Mouse (Mus musculus): ENCODE measurements around the gene Fam71f2. TPM values are rescaled to one million over a fixed set of nuclear protein-coding genes. Genes with fewer than 3 reads are reported as not detected.

The Fam71f2 gene
- total RNA-seq (2022): under 1 TPM in 1 of 4 experiments, not detected in 3; 0.23 TPM

DNA sequence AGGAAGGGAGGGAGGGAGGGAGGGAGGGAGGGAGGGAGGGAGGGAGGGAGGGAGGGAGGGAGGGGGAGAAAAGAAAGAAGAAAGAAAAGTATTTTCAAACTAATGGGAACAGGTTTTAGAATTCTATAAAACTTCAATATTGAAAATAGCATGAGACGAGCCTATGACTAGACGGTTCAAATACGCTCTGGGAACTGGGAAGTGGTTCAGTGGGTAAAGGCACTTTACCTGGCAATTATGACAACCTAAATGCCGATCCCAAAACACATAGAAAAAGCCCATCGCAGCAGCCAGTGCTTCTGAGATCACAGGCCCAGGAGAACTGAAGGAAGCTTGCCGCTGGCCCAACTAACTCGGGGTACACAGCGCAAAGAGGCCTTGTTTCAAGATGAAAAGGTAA is at the start of gene Fam71f2:
Gene Fam71f2, plus strand, starts transcription at position 301 of the 400 bp plus-strand sequence.
- DNase-seq: no peak

DNA sequence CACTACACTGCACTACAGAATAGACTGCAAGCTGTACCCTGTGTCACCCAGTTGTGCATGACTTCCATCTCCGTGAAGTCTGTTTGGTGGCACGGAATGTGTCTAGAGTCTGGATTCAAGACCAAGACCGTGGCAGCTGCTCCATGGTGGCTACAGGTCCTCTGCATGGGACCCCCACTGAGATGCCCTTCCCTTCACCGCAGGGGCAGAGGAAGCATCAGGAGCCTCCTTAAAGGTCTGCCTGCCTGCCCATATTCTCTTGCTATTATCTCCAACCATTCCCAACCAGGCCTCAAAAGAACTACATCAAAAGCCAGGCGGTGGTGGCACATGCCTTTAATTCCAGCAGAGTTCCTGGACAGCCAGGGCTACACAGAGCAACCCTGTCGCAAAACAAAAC is 49.0 kb upstream of the Fam71f2 start:
- no peak for DNase-seq

DNA sequence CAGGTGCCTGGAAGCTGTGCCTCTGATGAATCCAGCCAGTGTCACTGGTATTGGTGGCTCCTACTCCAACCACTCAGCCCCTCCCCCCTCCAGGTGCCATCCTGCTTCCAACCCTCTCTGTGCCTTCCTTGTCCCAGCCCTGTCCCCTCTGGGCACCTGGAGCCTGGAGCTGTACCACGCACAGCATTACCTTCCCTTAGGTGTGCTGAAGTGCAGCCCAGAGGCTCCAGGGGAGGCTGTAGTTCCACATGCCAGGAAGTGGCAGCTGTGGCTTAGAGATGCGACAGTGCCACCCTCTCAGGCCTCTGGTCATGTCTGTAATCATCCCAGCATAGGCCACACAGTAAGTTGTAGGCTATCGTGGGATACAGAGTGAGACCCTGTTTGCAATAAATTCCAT is 47.6 kb upstream of the Fam71f2 start:
- no peak for DNase-seq

DNA sequence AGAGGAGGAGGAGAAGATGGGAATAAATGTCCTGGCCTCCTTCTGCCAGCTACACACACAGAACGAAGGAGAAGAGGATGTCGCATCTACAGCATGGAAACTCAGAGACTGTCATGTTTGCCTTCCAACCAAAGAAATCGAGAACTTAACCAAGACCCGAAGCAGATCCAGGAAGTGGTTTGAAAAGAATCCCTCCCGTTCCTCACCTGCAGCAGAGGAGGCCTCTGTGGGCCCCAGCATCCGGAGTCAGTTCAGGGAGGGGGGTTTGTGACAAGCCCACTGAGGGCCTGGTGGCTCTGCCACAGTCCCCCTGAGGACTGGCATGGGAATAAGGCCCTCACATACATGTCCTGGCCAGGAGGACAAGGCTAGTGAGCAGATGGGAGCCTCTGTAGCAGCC is 47.1 kb upstream of the Fam71f2 start:
- no peak for DNase-seq

DNA sequence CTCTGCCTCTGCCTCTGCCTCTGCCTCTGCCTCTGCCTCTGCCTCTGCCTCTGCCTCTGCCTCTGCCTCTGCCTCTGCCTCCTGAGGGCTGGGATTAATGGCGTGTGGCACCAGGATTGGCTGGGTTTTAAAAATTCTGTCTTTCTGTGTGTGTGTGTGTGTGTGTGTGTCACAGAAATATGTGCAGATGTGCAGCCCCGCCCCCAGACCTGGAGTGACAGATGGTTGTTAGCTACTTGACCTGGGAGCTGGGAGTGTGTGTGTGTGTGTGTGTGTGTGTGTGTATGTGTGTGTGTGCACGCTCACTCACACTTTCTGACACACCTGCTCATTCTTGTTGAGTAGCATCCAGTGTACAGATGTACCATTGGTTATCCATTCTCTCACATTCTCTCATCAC is 45.7 kb upstream of the Fam71f2 start:
- DNase-seq: no peak

DNA sequence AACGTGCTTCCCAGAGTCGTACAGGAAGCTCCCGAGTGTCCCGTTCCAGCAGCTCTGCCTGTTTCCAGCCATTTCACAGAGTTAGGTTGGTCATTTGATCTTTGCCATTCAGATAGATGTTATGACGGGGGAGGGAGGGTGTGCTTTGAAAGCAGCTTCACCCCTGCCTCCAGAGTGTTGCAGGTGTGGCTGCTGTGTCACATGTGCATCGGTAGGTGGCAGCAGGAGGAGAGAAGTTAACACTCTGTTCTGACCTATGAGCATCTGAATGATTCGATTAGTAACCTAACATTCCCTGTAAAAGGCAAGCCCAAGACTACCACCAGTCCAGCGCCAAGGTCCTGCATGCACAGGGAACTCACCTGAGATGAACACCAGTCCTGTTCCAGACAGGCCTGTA is 45.1 kb upstream of the Fam71f2 start:
- DNase-seq: no peak

DNA sequence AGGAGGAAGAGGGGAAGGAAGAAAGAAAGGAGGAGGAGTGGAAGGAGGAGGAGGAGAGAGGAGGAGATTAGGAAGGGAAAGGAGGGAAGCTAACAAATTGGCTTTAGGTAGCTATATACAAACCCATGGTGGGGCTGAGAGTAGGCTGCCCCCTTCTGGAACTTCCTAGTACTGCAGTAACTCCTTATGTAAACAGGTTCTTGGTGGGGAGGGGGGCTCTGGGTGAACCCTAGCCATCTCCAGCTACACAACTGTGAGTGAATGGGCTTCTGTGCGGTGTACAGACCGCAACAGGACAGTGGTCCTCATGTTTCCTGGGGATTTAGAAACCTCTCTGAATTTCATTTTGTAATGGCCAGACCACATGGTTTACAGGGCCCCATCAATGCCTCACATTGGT is 38.6 kb upstream of the Fam71f2 start:
- no peak for DNase-seq

DNA sequence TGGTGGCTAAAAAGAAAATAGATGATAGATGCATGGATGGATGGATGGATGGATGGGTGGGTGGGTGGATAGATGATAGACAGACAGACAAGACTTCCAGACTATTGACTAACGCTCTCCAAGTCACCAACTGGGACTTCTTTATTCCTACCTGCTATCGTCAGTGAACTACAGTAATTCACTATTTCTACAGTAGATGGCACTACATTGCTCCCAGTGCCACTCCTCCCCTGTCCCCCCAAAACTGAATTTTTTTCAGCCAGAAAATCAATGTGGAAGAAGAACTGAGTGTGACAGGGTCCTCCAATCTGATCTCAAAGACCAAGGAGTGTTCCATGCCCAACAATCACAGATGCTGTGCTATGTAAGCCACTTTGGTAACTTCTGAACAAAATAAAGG is 37.7 kb upstream of the Fam71f2 start:
- DNase-seq: no peak

DNA sequence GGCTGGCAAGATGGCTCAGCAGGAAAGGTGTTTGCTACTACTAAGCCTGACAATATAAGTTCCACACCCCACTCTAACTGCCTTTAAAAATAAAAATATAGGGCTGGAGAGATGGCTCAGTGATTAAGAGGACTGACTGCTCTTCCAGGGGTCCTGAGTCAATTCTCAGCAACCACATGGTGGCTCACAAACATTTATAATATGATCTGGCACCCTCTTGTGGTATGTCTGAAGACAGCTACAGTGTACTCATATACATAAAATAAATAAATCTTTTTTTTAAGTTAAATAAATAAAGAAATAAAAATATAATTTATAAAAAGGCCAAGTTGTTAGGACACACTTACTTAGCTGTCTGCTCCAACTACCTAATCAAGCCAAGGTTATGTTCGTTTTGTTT is 37.1 kb upstream of the Fam71f2 start:
- no peak for DNase-seq

DNA sequence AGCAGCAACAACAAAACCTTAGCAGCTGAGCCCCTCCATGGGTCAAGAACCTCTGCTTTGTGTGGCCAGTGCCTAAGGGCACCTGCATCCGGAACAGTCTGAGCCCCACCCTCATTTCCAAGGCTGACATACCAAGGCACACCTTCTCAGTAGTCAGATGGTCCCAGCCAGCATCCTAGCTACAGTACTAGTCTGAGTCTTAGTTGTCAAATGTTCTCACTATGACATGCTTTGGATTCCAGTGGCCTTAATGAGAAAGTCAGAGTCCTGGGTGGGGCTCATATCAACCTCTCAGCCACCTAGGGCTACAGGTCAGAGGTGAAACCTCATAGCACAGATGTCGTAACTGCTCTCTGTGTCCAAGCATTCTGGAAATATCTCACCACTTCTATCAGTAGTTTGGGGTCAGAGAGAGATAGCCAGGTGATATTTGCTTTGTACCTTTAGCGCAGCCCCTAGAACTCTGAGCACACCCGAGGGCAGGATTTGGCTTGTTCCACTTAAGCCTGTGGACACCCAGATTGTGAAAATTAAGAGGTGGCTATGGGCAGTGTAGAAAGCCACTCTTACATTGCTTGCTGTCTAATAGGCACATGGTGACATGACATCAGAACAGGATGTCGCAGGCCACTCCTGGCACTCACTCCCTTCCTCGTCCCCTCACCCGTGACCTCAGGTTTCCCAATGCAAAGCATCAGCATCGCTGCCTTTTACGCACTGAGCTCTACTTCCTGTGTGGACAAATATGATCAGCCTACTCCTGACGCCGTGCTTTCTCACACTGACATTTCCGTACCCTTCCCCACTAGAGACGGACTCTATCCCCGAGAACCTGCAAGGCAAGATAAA is 33.9 kb upstream of the Fam71f2 start:
- DNase-seq: no peak

DNA sequence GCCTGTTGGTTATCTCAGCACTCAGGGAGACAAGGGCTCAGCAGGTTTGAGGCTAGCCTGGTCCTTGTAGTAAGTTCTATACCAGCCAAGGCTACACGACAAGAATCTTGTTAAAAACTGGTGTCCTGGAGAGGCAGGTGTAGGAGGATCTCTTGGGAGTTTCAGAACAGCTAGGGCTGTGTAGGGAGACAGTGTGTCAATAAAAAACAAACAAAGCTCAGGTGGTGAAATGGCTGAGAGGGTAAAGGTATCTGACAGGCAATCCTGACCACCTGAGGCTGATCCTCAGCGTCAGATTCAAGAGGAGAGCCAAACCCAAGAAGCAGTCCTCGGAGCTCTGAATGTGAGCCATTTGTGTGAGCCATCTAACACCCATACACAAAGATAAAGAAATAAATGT is 33.2 kb upstream of the Fam71f2 start:
- no peak for DNase-seq

DNA sequence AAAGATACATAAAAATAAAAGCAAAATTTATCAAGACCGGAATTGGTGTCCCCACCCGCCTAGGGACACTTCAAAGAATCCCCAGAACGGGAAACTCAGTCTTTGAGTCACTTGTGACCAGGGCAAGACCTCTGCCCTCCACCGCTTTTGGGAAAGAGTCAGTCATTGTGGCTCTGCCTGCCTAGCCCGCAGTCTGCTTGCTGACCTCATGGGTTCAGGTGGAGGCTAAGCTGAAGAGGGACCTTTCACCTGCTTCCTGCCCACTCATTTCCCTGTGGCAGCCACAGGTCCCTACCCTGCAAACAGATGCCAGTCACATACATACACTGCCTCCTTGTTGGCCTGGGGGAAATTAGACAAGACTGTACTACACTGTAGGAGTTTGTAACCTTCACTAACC is 32.8 kb upstream of the Fam71f2 start:
- DNase-seq: no peak

DNA sequence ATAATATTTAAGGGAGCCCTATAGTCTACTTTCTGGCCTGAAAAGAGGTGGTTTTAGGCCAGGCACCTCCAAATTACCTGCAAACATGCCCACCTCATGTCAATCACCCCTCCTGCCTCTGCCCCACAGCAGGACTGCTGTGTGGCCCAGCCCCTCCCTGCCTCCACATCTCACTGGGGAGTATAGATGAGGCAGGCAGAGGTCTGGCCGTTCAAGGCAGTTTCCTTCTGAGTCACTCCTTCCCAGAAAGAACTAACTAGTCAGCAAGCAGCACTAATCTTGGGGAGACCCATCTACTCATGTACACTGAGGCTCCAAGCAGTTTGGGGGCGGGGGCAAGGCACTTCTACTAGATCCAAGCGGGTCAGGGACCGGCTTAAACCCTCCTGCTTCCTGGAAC is 32.3 kb upstream of the Fam71f2 start:
- DNase-seq: no peak

DNA sequence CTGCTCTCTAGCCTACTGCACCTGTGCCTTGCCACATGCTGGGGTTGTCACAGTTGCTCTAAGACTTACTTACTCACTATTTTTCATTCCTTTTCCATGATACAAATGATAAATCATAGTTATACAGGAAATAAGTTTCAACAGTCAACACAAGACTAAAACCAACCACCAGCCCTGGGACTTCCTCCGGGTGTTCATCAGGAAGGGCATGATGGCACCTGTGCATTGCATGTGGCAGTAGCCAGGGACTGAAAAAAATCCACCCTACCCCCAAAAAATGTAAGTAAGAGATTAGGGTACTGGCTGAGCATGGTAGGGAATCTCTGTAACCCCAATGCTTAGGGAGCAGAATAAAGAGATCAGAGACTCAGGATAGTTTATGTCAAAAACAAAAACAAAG is 20.0 kb upstream of the Fam71f2 start:
- DNase-seq: no peak

DNA sequence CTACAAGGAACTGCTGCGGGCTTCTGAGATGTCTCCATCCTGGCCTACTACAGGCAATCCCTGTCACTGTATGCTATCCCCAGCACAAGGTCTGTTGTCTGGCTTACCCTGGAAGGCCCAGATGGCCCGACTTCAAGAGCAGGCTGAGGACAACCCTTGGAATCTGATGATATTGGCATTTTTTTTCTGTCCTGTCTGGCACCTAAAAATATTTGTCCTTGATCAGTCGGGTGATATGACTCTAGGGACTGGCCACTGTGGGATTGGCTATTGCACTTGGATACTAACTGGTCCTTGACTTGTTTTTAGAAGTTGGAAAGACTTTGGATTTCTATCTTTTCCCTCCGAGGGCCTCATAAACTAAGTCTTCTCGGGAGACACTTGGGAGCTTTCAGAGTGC is 17.6 kb upstream of the Fam71f2 start:
- no peak for DNase-seq

DNA sequence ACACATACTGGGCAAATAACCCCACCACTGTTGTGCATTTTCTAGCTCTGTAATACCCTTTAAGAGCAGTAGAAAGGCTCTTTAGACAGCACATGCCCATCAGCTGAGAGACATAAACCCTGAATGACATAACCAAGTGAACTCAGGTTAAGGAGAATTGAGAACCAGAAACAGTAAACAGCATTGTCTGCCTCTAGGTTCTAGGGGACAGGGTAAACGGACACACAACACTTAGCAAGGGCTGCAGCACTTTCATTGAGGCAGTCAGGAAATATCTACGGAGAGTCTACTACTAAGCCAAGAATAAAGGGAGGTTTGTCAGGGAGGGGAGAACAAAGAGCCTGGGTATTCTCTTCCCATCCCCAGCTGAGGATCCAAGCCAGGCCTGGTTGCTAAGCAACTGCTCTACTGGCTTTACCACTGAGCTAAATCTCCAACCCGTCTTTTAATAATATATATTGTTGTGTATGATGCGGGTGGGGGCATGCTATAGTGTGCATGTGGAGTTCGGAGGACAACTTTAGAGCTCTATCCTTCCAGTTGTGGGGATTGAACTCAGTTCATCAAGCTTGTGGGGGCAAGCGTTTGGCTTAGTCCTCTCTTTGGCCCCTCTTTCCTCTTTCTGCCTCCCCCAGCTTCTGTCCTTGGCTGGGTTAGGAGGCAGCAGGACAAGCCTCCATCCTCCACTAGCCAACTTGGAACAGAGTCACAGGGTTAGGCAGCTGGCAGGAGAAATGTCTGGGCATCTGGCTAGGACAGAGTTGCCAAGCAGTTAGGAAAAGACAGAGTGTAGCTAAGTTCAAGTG is 15.5 kb upstream of the Fam71f2 start:
- DNase-seq: no peak

DNA sequence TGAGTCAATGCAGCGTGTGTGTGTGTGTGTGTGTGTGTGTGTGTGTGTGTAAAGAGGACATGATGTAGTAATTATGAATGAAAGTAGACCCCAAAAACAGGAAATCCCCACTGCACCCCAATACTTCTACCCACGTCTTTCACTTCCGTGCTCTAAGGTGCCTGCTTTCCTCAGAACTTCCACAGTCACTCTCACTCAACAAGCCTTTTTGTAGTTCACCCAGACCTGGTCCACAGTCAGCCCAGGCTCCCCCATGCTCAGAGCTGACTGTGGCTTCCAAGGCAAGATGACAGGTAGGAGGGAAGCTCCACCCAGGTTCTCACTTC is 15.0 kb upstream of the Fam71f2 start:
- DNase-seq: no peak

DNA sequence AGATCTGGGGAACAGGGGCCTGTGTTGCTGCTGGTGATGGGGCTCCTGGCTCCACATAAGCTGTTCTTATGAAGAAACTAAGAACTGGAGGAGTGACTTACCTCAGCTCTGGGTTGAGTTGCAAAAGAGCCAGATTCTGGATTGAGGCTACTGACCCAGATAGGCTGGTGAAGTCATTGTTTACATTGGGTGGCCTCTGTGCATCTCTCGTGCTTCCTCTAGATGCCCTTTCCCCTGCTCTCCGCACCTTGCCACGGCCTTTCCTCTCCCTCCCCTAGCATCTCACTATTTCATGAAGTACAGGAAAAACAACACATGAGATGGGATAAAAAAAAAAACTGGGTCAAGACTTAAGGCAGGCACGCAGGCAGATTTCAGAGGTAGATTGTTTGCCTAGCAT is 12.5 kb upstream of the Fam71f2 start:
- no peak for DNase-seq

DNA sequence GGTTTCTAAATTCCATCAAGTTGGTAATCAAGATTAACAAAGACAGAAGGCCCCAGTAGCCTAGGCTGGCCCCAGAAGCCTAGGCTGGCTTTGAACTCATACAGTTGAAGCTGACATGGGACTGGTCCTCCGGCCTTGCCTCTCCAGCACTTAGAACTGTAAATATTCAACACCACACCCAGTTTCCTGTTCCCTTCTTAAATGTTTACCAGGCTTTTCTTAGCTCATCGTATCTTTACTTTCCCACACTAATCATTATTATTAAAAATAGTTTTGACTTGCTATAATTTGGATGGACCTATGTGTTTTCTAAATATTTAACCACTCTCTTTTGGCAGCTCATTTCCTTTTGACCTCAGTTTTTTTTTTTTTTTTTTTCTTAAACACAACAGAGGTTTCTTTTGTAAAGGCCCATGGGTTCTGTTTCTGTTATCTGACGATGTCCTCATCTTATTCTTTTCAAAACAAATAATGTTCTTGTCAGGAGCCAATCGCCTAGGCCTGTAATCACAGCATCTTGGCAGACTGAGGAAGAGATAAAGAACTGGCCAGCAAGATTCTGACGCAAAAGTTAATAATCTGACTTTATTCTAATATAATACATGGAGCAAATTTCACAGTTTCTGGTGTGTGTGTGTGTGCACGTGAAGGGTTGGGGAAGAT is 10.3 kb upstream of the Fam71f2 start:
- DNase-seq: no peak

DNA sequence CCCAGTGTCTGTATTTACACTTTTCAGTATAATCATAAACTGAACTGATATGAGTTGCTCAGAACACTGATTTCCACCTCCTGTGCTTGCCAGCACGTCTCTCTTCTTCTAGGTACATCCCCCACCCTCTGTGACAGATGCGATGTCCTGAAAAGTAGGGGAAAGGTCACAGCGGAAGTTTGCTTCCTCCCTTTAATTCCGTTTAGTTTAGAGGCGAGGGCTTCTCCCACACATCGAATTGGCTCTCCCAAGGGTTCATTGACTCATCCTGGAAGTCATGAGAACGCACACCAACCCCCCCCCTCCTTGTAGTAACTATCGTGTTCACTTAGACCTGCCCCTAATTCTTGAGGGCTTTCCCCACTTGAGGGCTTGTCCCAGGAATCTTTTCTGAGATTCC is 8.4 kb upstream of the Fam71f2 start:
- DNase-seq: no peak

DNA sequence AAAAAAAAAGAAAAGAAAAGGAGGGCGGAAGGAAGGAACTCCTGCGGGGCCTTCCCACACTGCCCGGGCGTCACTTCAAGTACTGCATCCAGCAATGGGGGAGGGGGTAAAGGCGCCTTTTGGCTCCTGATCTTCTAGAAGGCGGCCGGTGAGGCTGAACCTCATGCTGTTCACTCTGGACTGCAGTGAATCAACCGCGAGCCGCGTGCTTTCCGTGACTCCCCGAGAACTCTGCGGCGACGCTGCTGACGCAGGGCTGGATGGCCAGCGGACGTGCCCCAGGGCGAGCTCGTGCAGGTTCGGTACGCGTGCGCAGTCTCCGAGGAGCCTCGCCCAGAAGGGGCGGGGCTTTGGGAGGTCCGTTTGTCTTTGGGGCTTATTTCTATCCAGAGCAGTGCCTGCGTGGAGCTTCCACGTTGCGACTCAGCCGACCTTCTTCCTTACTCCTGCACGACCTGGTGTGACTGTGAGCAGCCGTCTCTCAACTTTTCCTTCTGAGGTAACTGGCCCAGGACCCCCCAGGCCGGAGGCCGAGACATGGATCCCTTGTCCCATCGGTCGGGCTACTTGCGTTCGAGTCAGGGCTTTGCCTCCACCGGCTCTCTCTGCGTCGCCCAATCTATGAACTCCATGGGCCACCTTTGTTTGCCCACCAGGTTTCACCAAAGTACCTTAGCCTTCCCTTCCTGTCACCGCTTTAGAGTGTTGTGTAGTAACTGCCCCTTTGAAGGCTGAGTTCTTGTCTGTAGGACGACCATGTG is 6.9 kb upstream of the Fam71f2 start, which contains the start of gene Hilpda:
Gene Hilpda, plus strand, starts transcription at position 177 of the 761 bp plus-strand sequence.
- peak; percentile 94 for DNase-seq

DNA sequence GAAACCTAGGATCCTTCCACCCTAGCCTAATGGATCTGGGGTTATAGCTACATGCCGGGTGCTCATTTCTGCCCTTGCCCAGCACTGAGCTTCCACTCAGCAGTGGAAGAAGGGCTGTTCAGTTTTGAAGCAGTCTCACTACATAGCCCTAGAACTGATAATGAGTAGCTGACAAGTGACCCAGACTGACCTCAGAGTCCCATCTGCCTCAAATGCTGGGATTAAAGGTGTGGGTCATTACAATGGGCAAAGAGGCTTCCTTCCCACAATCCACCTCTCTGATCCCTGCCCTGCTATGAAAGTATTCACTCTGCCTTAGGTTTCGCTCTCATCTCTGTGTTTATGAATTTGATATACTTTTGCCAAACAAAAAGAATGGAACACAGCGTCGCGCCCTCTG is 2.6 kb upstream of the Fam71f2 start:
- no peak for DNase-seq
